Mouse (Mus musculus) C2C12 (cell line): ENCODE measurements at regions not wholly inside any gene's neighbourhood (a gene's known extent, or its start where the extent isn't known, plus 50 kb on each side); places are given as distances from the start of the nearest gene placed in this dataset.

Experiments
- H3K27me3 ChIP-seq: one replicate; pipeline ENCODE4 v1.6.1; 2011; ENCODE audit not compliant: control insufficient read depth, insufficient read depth, insufficient read length
- H3K36me3 ChIP-seq: one replicate; pipeline ENCODE4 v1.6.1; 2011; ENCODE audit not compliant: control insufficient read depth, insufficient read depth
- H3K4me3 ChIP-seq: one replicate; pipeline ENCODE4 v1.5.1; 2011; ENCODE audit warnings: mild to moderate bottlenecking, control low read depth; ENCODE audit not compliant: poor library complexity, insufficient read depth, severe bottlenecking
- H3K79me2 ChIP-seq: one replicate; pipeline ENCODE4 v1.6.1; 2011; ENCODE audit not compliant: control insufficient read depth, insufficient read depth
- H3K79me3 ChIP-seq: one replicate; pipeline ENCODE4 v1.6.1; 2011; ENCODE audit warnings: low read depth, control low read depth
- H3ac ChIP-seq: one replicate; pipeline ENCODE3; 2011; ENCODE audit warnings: low read depth; ENCODE audit not compliant: control insufficient read depth, insufficient read length
- CEBPB ChIP-seq: IDR thresholded peaks from one replicate; pipeline ENCODE4 v1.6.1; 2011; ENCODE audit warnings: low read depth, mild to moderate bottlenecking, control low read depth, moderate library complexity
- CTCF ChIP-seq: IDR thresholded peaks from one replicate; pipeline ENCODE4 v1.5.1; 2011; ENCODE audit not compliant: control insufficient read depth, insufficient read depth, insufficient read length
- FOSL1 ChIP-seq: IDR thresholded peaks from one replicate; pipeline ENCODE4 v1.8.0; 2011; ENCODE audit warnings: mild to moderate bottlenecking, low read length; ENCODE audit not compliant: poor library complexity, insufficient read depth, severe bottlenecking
- MAX ChIP-seq: IDR thresholded peaks from one replicate; pipeline ENCODE4 v1.6.1; 2011; ENCODE audit warnings: mild to moderate bottlenecking, control low read depth
- MYOD1 ChIP-seq: IDR thresholded peaks from one replicate; pipeline ENCODE4 v1.6.1; 2011; ENCODE audit warnings: low read depth; ENCODE audit not compliant: control insufficient read depth, insufficient read length
- MYOG ChIP-seq: IDR thresholded peaks from one replicate; pipeline ENCODE4 v1.6.1; 2011; ENCODE audit not compliant: control insufficient read depth, insufficient read length; ENCODE audit errors: extremely low read depth
- USF1 ChIP-seq: IDR thresholded peaks from one replicate; pipeline ENCODE4 v1.6.1; 2011; ENCODE audit warnings: low read depth, mild to moderate bottlenecking, control low read depth, moderate library complexity

- Histone ChIP-seq H3K4me3 (no peak overlapping the region), H3K36me3 (no peaks in the 10 kb centered on the region), H3ac (no peak overlapping the region), H3K79me3 (no peaks in the 10 kb centered on the region), H3K79me2 (no peaks in the 10 kb centered on the region), H3K27me3 (no peaks in the 10 kb centered on the region)
- TF ChIP-seq MAX = no peak
- no peak for TF ChIP-seq CEBPB
- TF ChIP-seq USF1 = no peak
- no peak for TF ChIP-seq MYOD1
- no peak for TF ChIP-seq FOSL1
- TF ChIP-seq MYOG = no peak
- no peak for TF ChIP-seq CTCF
Observed at GRCm38 (mm10) chr13:80502927-80503326, 380.3 kb upstream of the Arrdc3 start.

- Histone ChIP-seq H3K27me3 (no peaks in the 10 kb centered on the region), H3K4me3 (no peak overlapping the region), H3ac (no peak overlapping the region), H3K79me2 (no peaks in the 10 kb centered on the region), H3K79me3 (no peaks in the 10 kb centered on the region), H3K36me3 (no peaks in the 10 kb centered on the region)
- TF ChIP-seq MYOG (no peak), MAX (no peak), CEBPB (no peak)
Observed at GRCm38 (mm10) chr13:80514171-80514981, 368.8 kb upstream of the Arrdc3 start.

- no peak for TF ChIP-seq USF1
- Histone ChIP-seq H3K79me2 (no peaks in the 10 kb centered on the region), H3K36me3 (no peaks in the 10 kb centered on the region), H3ac (no peak overlapping the region), H3K4me3 (no peak overlapping the region), H3K27me3 (no peaks in the 10 kb centered on the region), H3K79me3 (no peaks in the 10 kb centered on the region)
Observed at GRCm38 (mm10) chr13:80514982-80515253, 368.3 kb upstream of the Arrdc3 start.

GRCm38 (mm10) chr13:80518836-80519235 is 364.3 kb upstream of the Arrdc3 start:
- no peak overlapping the region for H3ac ChIP-seq
- H3K79me3 ChIP-seq = no peaks in the 10 kb centered on the region
- no peaks in the 10 kb centered on the region for H3K79me2 ChIP-seq
- H3K36me3 ChIP-seq = no peaks in the 10 kb centered on the region
- no peaks in the 10 kb centered on the region for H3K27me3 ChIP-seq
- TF ChIP-seq USF1 = no peak
- H3K4me3 ChIP-seq = no peak overlapping the region

- Histone ChIP-seq H3K27me3 (no peaks in the 10 kb centered on the region), H3K4me3 (no peak overlapping the region), H3K79me3 (no peaks in the 10 kb centered on the region), H3K79me2 (no peaks in the 10 kb centered on the region), H3K36me3 (no peaks in the 10 kb centered on the region), H3ac (no peak overlapping the region)
- TF ChIP-seq CEBPB (no peak), MAX (no peak), MYOG (no peak), MYOD1 (no peak), USF1 (no peak), CTCF (no peak)
Observed at GRCm38 (mm10) chr13:80519792-80520191, 363.4 kb upstream of the Arrdc3 start.

GRCm38 (mm10) chr13:80535755-80536350 is 347.3 kb upstream of the Arrdc3 start:
- Histone ChIP-seq H3K79me3 (no peaks in the 10 kb centered on the region), H3K4me3 (no peak overlapping the region), H3ac (no peak overlapping the region), H3K79me2 (no peaks in the 10 kb centered on the region), H3K36me3 (no peaks in the 10 kb centered on the region), H3K27me3 (no peaks in the 10 kb centered on the region)
- TF ChIP-seq USF1 (no peak), CTCF (no peak), FOSL1 (no peak), MYOD1 (no peak), CEBPB (no peak), MAX (no peak), MYOG (no peak)

- Histone ChIP-seq H3K4me3 (no peak overlapping the region), H3K79me2 (no peaks in the 10 kb centered on the region), H3K27me3 (no peaks in the 10 kb centered on the region), H3K79me3 (no peaks in the 10 kb centered on the region), H3ac (no peak overlapping the region), H3K36me3 (no peaks in the 10 kb centered on the region)
- TF ChIP-seq MYOD1 (no peak), CEBPB (no peak), CTCF (no peak)
Observed at GRCm38 (mm10) chr13:80544951-80545350, 338.2 kb upstream of the Arrdc3 start.
